Comparison of ENCODE assay signal across 20 mouse cellular contexts in genomic region chr15:90703502-90704232, GRCm38 (mm10). TPM values are rescaled to one million over a fixed set of nuclear protein-coding genes. Genes with fewer than 3 reads are reported as not detected.
DNase-seq lines count a peak whose midpoint lies in the region; ATAC-seq and TF ChIP-seq lines count a peak whose summit lies in the region.
"Had no signal": no experiment of that assay in that cellular context is flagged by ENCODE, and none has a peak within 500 bp of the region (broad histone marks: within the 10 kb centered on the region; RNA-seq: fewer than 3 reads in every experiment).

No protein-coding gene starts in this region.

- TF ChIP-seq CTCF in hindbrain, postnatal 0 days (IDR thresholded peaks at IDR 0.05; ENCODE audit: low read depth) = no peak

- no peak overlapping the region for H3K9ac ChIP-seq in embryonic facial prominence, embryonic 11.5 days (replicated peaks; ENCODE audit: low read length)
- H3K9ac ChIP-seq in hindbrain, postnatal 0 days (replicated peaks; ENCODE audit: low read length) = no peak overlapping the region
- no peak overlapping the region for H3K9ac ChIP-seq in hindbrain, embryonic 16.5 days (ENCODE audit: low read depth, low read length)
- H3K9ac ChIP-seq in midbrain, embryonic 14.5 days (replicated peaks; ENCODE audit: low read length) = no peak overlapping the region
- no peak overlapping the region for H3K9ac ChIP-seq in midbrain, embryonic 15.5 days
- H3K9ac ChIP-seq: limb, embryonic 12.5 days; liver, embryonic 13.5 days had no signal

- DNase-seq in embryonic facial prominence, embryonic 11.5 days (ENCODE audit: low spot score) = peak; percentile 20
- DNase-seq in embryonic facial prominence, embryonic 10.5 days (ENCODE audit: low spot score) = no peak
- DNase-seq in hindbrain, postnatal 0 days (ENCODE audit: low spot score) = peak; percentile 7
- DNase-seq in midbrain, embryonic 14.5 days = peak; percentile 29
- DNase-seq in forelimb bud, embryonic 11.5 days (ENCODE audit: low read depth, low spot score) = peak; percentile 30
- no peak for DNase-seq in layer of hippocampus, adult 18-20 months (ENCODE audit: low spot score in 2 of 2)
- DNase-seq: adrenal gland, postnatal 36 days; cerebellum, adult 9-11 months; gastrocnemius, postnatal 14 days; heart, adult 2 months; heart, postnatal 4 days; kidney, adult 2 months; kidney, postnatal 4 days; liver, embryonic 13.5 days had no signal

- H3K4me2 ChIP-seq in embryonic facial prominence, embryonic 11.5 days (ENCODE audit: low read depth, low read length) = no peak overlapping the region
- H3K4me2 ChIP-seq in hindbrain, postnatal 0 days (ENCODE audit: low read depth, low read length) = no peak overlapping the region
- H3K4me2 ChIP-seq in hindbrain, embryonic 16.5 days (ENCODE audit: low read length) = no peak overlapping the region
- no peak overlapping the region for H3K4me2 ChIP-seq in midbrain, embryonic 14.5 days (ENCODE audit: low read length)
- H3K4me2 ChIP-seq in midbrain, embryonic 15.5 days = no peak overlapping the region
- H3K4me2 ChIP-seq: limb, embryonic 12.5 days; liver, embryonic 13.5 days had no signal

- no peak overlapping the region for H3K4me3 ChIP-seq in embryonic facial prominence, embryonic 11.5 days (ENCODE audit: low read depth, low read length)
- no peak overlapping the region for H3K4me3 ChIP-seq in embryonic facial prominence, embryonic 10.5 days
- no peak overlapping the region for H3K4me3 ChIP-seq in hindbrain, postnatal 0 days (ENCODE audit: low read length)
- no peak overlapping the region for H3K4me3 ChIP-seq in hindbrain, embryonic 16.5 days (ENCODE audit: low read length)
- no peak overlapping the region for H3K4me3 ChIP-seq in midbrain, embryonic 14.5 days (replicated peaks; ENCODE audit: low read depth, low read length)
- H3K4me3 ChIP-seq in midbrain, embryonic 15.5 days = no peak overlapping the region
- H3K4me3 ChIP-seq: heart, adult 2 months; limb, embryonic 12.5 days; liver, embryonic 13.5 days; megakaryocyte, embryonic 14.5 days had no signal

- H3K36me3 ChIP-seq in embryonic facial prominence, embryonic 11.5 days (replicated peaks; ENCODE audit: control insufficient read depth, insufficient read depth, low read depth, low read length) = no peaks in the 10 kb centered on the region
- H3K36me3 ChIP-seq in embryonic facial prominence, embryonic 10.5 days (replicated peaks) = no peaks in the 10 kb centered on the region
- H3K36me3 ChIP-seq in hindbrain, postnatal 0 days (ENCODE audit: insufficient read depth, low read length) = no peaks in the 10 kb centered on the region
- H3K36me3 ChIP-seq in hindbrain, embryonic 16.5 days (ENCODE audit: control insufficient read depth, insufficient read depth, low read length) = no peaks in the 10 kb centered on the region
- H3K36me3 ChIP-seq in midbrain, embryonic 14.5 days (ENCODE audit: control insufficient read depth, insufficient read depth, low read length) = no peaks in the 10 kb centered on the region
- H3K36me3 ChIP-seq in midbrain, embryonic 15.5 days (replicated peaks) = no peaks in the 10 kb centered on the region
- H3K36me3 ChIP-seq: G1E; limb, embryonic 12.5 days; liver, embryonic 13.5 days had no signal

- H3K27me3 ChIP-seq in embryonic facial prominence, embryonic 11.5 days (ENCODE audit: control insufficient read depth, insufficient read depth, low read length) = no peaks in the 10 kb centered on the region
- H3K27me3 ChIP-seq in embryonic facial prominence, embryonic 10.5 days (replicated peaks; ENCODE audit: low read depth, poor library complexity, severe bottlenecking) = no peaks in the 10 kb centered on the region
- H3K27me3 ChIP-seq in hindbrain, postnatal 0 days (ENCODE audit: insufficient read depth, low read length) = no peaks in the 10 kb centered on the region
- H3K27me3 ChIP-seq in hindbrain, embryonic 16.5 days (replicated peaks; ENCODE audit: control insufficient read depth, insufficient read depth, low read length) = no peaks in the 10 kb centered on the region
- H3K27me3 ChIP-seq in midbrain, embryonic 14.5 days (ENCODE audit: control insufficient read depth, insufficient read depth, low read length) = no peaks in the 10 kb centered on the region
- no peaks in the 10 kb centered on the region for H3K27me3 ChIP-seq in midbrain, embryonic 15.5 days (replicated peaks)
- H3K27me3 ChIP-seq: limb, embryonic 12.5 days; liver, embryonic 13.5 days; megakaryocyte, embryonic 14.5 days had no signal

- no peak overlapping the region for H3K27ac ChIP-seq in embryonic facial prominence, embryonic 11.5 days (replicated peaks; ENCODE audit: low read depth, low read length)
- H3K27ac ChIP-seq in embryonic facial prominence, embryonic 10.5 days (replicated peaks) = no peak overlapping the region
- no peak overlapping the region for H3K27ac ChIP-seq in hindbrain, postnatal 0 days
- no peak overlapping the region for H3K27ac ChIP-seq in hindbrain, embryonic 16.5 days (ENCODE audit: low read depth, low read length)
- H3K27ac ChIP-seq in midbrain, embryonic 14.5 days (replicated peaks; ENCODE audit: low read depth, low read length) = no peak overlapping the region
- H3K27ac ChIP-seq in midbrain, embryonic 15.5 days = no peak overlapping the region
- H3K27ac ChIP-seq: heart, adult 2 months; limb, embryonic 12.5 days; liver, embryonic 13.5 days had no signal

- no peaks in the 10 kb centered on the region for H3K4me1 ChIP-seq in embryonic facial prominence, embryonic 11.5 days (ENCODE audit: control insufficient read depth, insufficient read depth, low read length)
- H3K4me1 ChIP-seq in embryonic facial prominence, embryonic 10.5 days = no peaks in the 10 kb centered on the region; the same call in 1 of the 2 replicates
- H3K4me1 ChIP-seq in hindbrain, postnatal 0 days (ENCODE audit: insufficient read depth, low read length) = no peaks in the 10 kb centered on the region
- no peaks in the 10 kb centered on the region; the same call in 1 of the 2 replicates for H3K4me1 ChIP-seq in hindbrain, embryonic 16.5 days (ENCODE audit: control insufficient read depth, insufficient read depth, low read depth, low read length)
- H3K4me1 ChIP-seq in midbrain, embryonic 14.5 days (ENCODE audit: control insufficient read depth, insufficient read depth, low read length) = no peaks in the 10 kb centered on the region
- no peaks in the 10 kb centered on the region; the same call in 1 of the 2 replicates for H3K4me1 ChIP-seq in midbrain, embryonic 15.5 days
- H3K4me1 ChIP-seq: limb, embryonic 12.5 days; liver, embryonic 13.5 days; megakaryocyte, embryonic 14.5 days had no signal

- 60% methylated on average over 11 of the region's 11 CpGs for WGBS in embryonic facial prominence, embryonic 11.5 days
- WGBS in embryonic facial prominence, embryonic 10.5 days = 70% methylated on average over 11 of the region's 11 CpGs
- WGBS in hindbrain, postnatal 0 days = 46% methylated on average over 11 of the region's 11 CpGs
- WGBS in hindbrain, embryonic 16.5 days = 43% methylated on average over 11 of the region's 11 CpGs
- 72% methylated on average over 11 of the region's 11 CpGs for WGBS in midbrain, embryonic 14.5 days
- WGBS in midbrain, embryonic 15.5 days = 60% methylated on average over 11 of the region's 11 CpGs

- H3K9me3 ChIP-seq in embryonic facial prominence, embryonic 11.5 days (replicated peaks; ENCODE audit: control insufficient read depth, low read length) = no peaks in the 10 kb centered on the region
- H3K9me3 ChIP-seq in embryonic facial prominence, embryonic 10.5 days = no peaks in the 10 kb centered on the region
- no peaks in the 10 kb centered on the region for H3K9me3 ChIP-seq in hindbrain, postnatal 0 days (ENCODE audit: low read length)
- H3K9me3 ChIP-seq in hindbrain, embryonic 16.5 days (ENCODE audit: control insufficient read depth, low read length) = no peaks in the 10 kb centered on the region
- H3K9me3 ChIP-seq in midbrain, embryonic 14.5 days (ENCODE audit: control insufficient read depth, low read length) = no peaks in the 10 kb centered on the region
- no peaks in the 10 kb centered on the region for H3K9me3 ChIP-seq in midbrain, embryonic 15.5 days
- H3K9me3 ChIP-seq: limb, embryonic 12.5 days; liver, embryonic 13.5 days had no signal

- ATAC-seq in embryonic facial prominence, embryonic 11.5 days (replicated peaks; ENCODE audit: insufficient number of reproducible peaks, low FRiP score, low TSS enrichment, low read depth) = 0 out of 2 replicates have a peak, but pooled peaks have one; percentile 39
- ATAC-seq in hindbrain, postnatal 0 days = no peak
- ATAC-seq in hindbrain, embryonic 16.5 days = no peak
- no peak for ATAC-seq in midbrain, embryonic 14.5 days (ENCODE audit: low FRiP score, low TSS enrichment)
- no peak for ATAC-seq in midbrain, embryonic 15.5 days (replicated peaks)

RNA-seq across cellular contexts. Expression of gene Cpne8, which starts 24.4 kb away (rescaled TPM):
- polyA plus RNA-seq in embryonic facial prominence, embryonic 11.5 days (2014; fragmentation: Nextera tagmentation; extraction: Ambion mirVana) = 5.9 and 7.7 TPM in 2 replicates
- 3.0 and 4.0 TPM in 2 replicates for polyA plus RNA-seq in embryonic facial prominence, embryonic 10.5 days (2016; fragmentation: Nextera tagmentation; extraction: Ambion mirVana)
- total RNA-seq in hindbrain, postnatal 0 days (2014; rRNA removed) = 15.3 and 16.8 TPM in 2 replicates
- polyA plus RNA-seq in hindbrain, postnatal 0 days (2015; fragmentation: Nextera tagmentation; extraction: Ambion mirVana) = 28.1 and 29.1 TPM in 2 replicates
- polyA plus RNA-seq in hindbrain, embryonic 16.5 days (2015; fragmentation: Nextera tagmentation; extraction: Ambion mirVana) = 24.0 and 26.4 TPM in 2 replicates
- 11.0 and 13.3 TPM in 2 replicates for polyA plus RNA-seq in midbrain, embryonic 14.5 days (2014; fragmentation: Nextera tagmentation; extraction: Ambion mirVana)
- polyA plus RNA-seq in midbrain, embryonic 15.5 days (2015; fragmentation: Nextera tagmentation; extraction: Ambion mirVana) = 13.1 and 13.8 TPM in 2 replicates
- total RNA-seq in layer of hippocampus, adult 18-20 months (2021) = 10 to 100 TPM; 30.6 to 32.3 TPM
- total RNA-seq: monocyte, adult 5-6 weeks had no signal
- polyA plus RNA-seq: G1E had no signal

Comparison
In these comparisons a context has a peak if more than half of its experiments do, and no peak if none do; other contexts are left out.
1. DNase-seq: peak in embryonic facial prominence, embryonic 11.5 days (single experiment), hindbrain, postnatal 0 days (single experiment), midbrain, embryonic 14.5 days (single experiment) and forelimb bud, embryonic 11.5 days (single experiment); none in embryonic facial prominence, embryonic 10.5 days (single experiment) and layer of hippocampus, adult 18-20 months (0 of 2).